Mouse (Mus musculus) fat pad, adult 2 months (tissue): ENCODE data around the gene Sft2d1.

Source experiments
- DNase-seq: peaks from one replicate; pipeline ENCODE4 v3.0.0-alpha.2; 2011; ENCODE audit warnings: low read depth, low spot score; ENCODE audit errors: extremely low read depth

The Sft2d1 gene

GRCm38 (mm10) chr17:8357498-8357897, 46.6 kb downstream of the Sft2d1 start:
- no peak for DNase-seq

GRCm38 (mm10) chr17:8360876-8361275, 50.0 kb downstream of the Sft2d1 start:
- no peak for DNase-seq

- no peak for DNase-seq
These were observed 50.6 kb downstream of the Sft2d1 start for GRCm38 (mm10) chr17:8361281-8362103.

GRCm38 (mm10) chr17:8367514-8368480, 56.9 kb downstream of the Sft2d1 start:
- DNase-seq: no peak

GRCm38 (mm10) chr17:8368570-8368969, 57.7 kb downstream of the Sft2d1 start:
- DNase-seq: no peak

GRCm38 (mm10) chr17:8369171-8369570, 58.3 kb downstream of the Sft2d1 start:
- DNase-seq: no peak

- no peak for DNase-seq
These were observed 59.8 kb downstream of the Sft2d1 start for GRCm38 (mm10) chr17:8370634-8371229.

GRCm38 (mm10) chr17:8371834-8372233, 60.9 kb downstream of the Sft2d1 start:
- no peak for DNase-seq

GRCm38 (mm10) chr17:8372286-8373046, 61.6 kb downstream of the Sft2d1 start:
- no peak for DNase-seq
